Mouse (Mus musculus) midbrain, postnatal 0 days (tissue): Measurements from ENCODE around the gene Galnt14. TPM values are rescaled to one million over a fixed set of nuclear protein-coding genes. Genes with fewer than 3 reads are reported as not detected.
A peak's percentile ranks its signal among the peaks of the same experiment; 100 is the strongest.

ENCODE experiments used
- ATAC-seq: fragments of 200-750 bp; cut with Nextera tagmentation; 2 replicates; pipeline ENCODE4 v1.8.0; 2017; ENCODE audit warnings: moderate number of reproducible peaks, mild to moderate bottlenecking, moderate TSS enrichment, moderate library complexity; ENCODE audit not compliant: low FRiP score
- DNase-seq: peaks from one replicate; pipeline ENCODE4 v3.0.0-alpha.2; 2015; ENCODE audit warnings: low spot score
- H3K27ac ChIP-seq: fragments of 300-500 bp; sonication (generic); 2 replicates; pipeline ENCODE4 v1.5.1; 2014; ENCODE audit warnings: low read depth, mild to moderate bottlenecking, low read length, mixed read lengths
- H3K27me3 ChIP-seq: fragments of 300-500 bp; sonication (generic); 2 replicates; pipeline ENCODE4 v1.6.1; 2014; ENCODE audit warnings: low read length, control low read depth, mixed read lengths; ENCODE audit not compliant: insufficient read depth
- H3K36me3 ChIP-seq: fragments of 300-500 bp; sonication (generic); 2 replicates; pipeline ENCODE4 v1.6.1; 2014; ENCODE audit warnings: low read length, control low read depth, mixed read lengths; ENCODE audit not compliant: insufficient read depth
- H3K4me1 ChIP-seq: fragments of 300-500 bp; sonication (generic); 2 replicates; pipeline ENCODE4 v1.6.1; 2014; ENCODE audit warnings: mild to moderate bottlenecking, control low read depth, antibody characterized with exemption, low read length, mixed read lengths; ENCODE audit not compliant: insufficient read depth
- H3K4me2 ChIP-seq: fragments of 300-500 bp; sonication (generic); 2 replicates; pipeline ENCODE4 v1.6.1; 2014; ENCODE audit warnings: low read depth, mild to moderate bottlenecking, low read length, mixed read lengths; ENCODE audit not compliant: poor library complexity, severe bottlenecking
- H3K4me3 ChIP-seq: fragments of 300-500 bp; sonication (generic); 2 replicates; pipeline ENCODE4 v1.5.1; 2014; ENCODE audit warnings: low read depth, mild to moderate bottlenecking, low read length, moderate library complexity
- H3K9ac ChIP-seq: fragments of 300-500 bp; sonication (generic); replicated peaks from 2 replicates; pipeline ENCODE4 v1.6.1; 2014; ENCODE audit warnings: mild to moderate bottlenecking, low read length, moderate library complexity, mixed read lengths; ENCODE audit not compliant: poor library complexity, severe bottlenecking
- H3K9me3 ChIP-seq: fragments of 300-500 bp; sonication (generic); 2 replicates; pipeline ENCODE4 v1.6.1; 2016; ENCODE audit warnings: low read length, control low read depth
- CTCF ChIP-seq: IDR thresholded peaks from 2 replicates; pipeline ENCODE4 v1.5.1; 2016; ENCODE audit warnings: antibody characterized with exemption, mild to moderate bottlenecking
- WGBS: fragments of 180-500 bp; shearing (Covaris S2); extraction: QIAGEN DNeasy Blood & Tissue Kit; methylation state at CpG from one replicate; pipeline ENCODE4 v1.1.7; 2014; 5-methylcytosine and 5-hydroxymethylcytosine counted together
- polyA plus RNA-seq: library from polyadenylated mRNA; unstranded; fragments of >200 nt; fragmentation: Nextera tagmentation; extraction: Ambion mirVana; gene quantifications from 2 replicates; pipeline ENCODE4 v1.2.1, GENCODE M21; 2015
- total RNA-seq: library from RNA; depleted of rRNA; stranded (reverse); fragments of >200 nt; gene quantifications from 2 replicates; pipeline ENCODE4 v1.2.3, GENCODE M21; 2014

Galnt14 gene
- total and polyA plus RNA-seq, 2 experiments from 2014 or later = 18.9 to 22.0 TPM

DNA sequence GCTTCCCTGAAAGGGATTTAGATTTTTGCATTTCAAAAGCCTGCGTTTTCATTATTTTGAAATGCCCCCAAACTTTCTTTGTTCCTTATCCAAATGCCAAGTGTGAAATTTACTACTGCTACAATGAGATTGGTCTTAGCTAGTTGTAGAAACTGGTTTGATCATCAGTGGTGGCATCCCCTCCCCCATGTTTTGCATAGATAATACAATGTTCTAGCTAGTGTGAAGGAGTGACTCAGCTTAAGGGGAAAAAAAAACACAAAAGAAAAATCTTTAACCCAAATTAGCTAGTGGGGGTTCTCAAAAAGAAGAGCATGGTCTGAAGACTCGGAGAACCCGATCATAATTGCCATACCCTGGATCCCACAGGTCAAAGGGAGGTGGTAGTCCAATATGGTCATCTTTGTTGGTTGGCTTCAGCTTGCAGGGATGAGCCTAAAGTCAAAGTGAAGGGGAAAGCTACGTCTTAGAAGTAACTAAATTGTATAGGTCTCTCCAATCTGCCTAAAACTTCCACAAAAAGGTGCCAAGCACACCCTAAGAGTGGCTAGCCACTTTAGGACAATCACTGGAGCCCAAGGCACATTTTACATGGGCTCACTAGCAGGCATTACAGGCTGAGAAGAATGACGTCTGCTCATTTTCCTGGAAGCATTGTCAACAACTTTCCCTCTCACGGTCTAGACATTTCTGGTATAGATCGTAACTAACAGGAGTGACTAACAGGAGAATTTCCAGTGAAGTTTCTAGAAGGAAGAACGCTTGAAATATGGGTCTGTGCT lies 4.4 kb upstream of the Galnt14 start:
- no peak for TF ChIP-seq CTCF
- Histone ChIP-seq H3K27me3 (0 out of 2 replicates have a peak, but pooled peaks cover 3% of the 10 kb centered on the region), H3K36me3 (no peaks in the 10 kb centered on the region), H3K9ac (no peak overlapping the region), H3K4me2 (no peak overlapping the region), H3K4me1 (peaks cover 4% of the 10 kb centered on the region; the same call in 1 of the 2 replicates), H3K27ac (no peak overlapping the region), H3K9me3 (no peaks in the 10 kb centered on the region), H3K4me3 (no peak overlapping the region)
- ATAC-seq (no peak), DNase-seq (no peak)
- WGBS = 71% methylated on average over 8 of the region's 8 CpGs

GRCm38 (mm10) chr17:73713347-73713746 lies 3.1 kb upstream of the Galnt14 start:
- TF ChIP-seq CTCF = 0 out of 2 replicates have a peak, but pooled peaks have one; percentile 9
- WGBS = 38% methylated on average over 11 of the region's 11 CpGs
- 0 out of 2 replicates have a peak overlapping the region, but pooled peaks have one; percentile 24 for H3K9ac ChIP-seq
- no peak for ATAC-seq
- H3K4me3 ChIP-seq = no peak overlapping the region
- peaks cover 4% of the 10 kb centered on the region; the same call in 1 of the 2 replicates for H3K4me1 ChIP-seq
- H3K9me3 ChIP-seq = no peaks in the 10 kb centered on the region
- no peak overlapping the region for H3K27ac ChIP-seq
- DNase-seq = peak; percentile 33
- H3K27me3 ChIP-seq = 0 out of 2 replicates have a peak, but pooled peaks cover 3% of the 10 kb centered on the region
- no peaks in the 10 kb centered on the region for H3K36me3 ChIP-seq
- no peak overlapping the region for H3K4me2 ChIP-seq

- ATAC-seq (no peak), DNase-seq (no peak)
- no peak for TF ChIP-seq CTCF
- Histone ChIP-seq H3K36me3 (no peaks in the 10 kb centered on the region), H3K27me3 (0 out of 2 replicates have a peak, but pooled peaks cover 3% of the 10 kb centered on the region), H3K4me1 (peaks cover 4% of the 10 kb centered on the region; the same call in 1 of the 2 replicates), H3K27ac (no peak overlapping the region), H3K9me3 (no peaks in the 10 kb centered on the region), H3K4me3 (no peak overlapping the region), H3K9ac (no peak overlapping the region), H3K4me2 (no peak overlapping the region)
- 75% methylated on average over 15 of the region's 15 CpGs for WGBS
Measured at GRCm38 (mm10) chr17:73711919-73712318, 1.7 kb upstream of the Galnt14 start.

DNA sequence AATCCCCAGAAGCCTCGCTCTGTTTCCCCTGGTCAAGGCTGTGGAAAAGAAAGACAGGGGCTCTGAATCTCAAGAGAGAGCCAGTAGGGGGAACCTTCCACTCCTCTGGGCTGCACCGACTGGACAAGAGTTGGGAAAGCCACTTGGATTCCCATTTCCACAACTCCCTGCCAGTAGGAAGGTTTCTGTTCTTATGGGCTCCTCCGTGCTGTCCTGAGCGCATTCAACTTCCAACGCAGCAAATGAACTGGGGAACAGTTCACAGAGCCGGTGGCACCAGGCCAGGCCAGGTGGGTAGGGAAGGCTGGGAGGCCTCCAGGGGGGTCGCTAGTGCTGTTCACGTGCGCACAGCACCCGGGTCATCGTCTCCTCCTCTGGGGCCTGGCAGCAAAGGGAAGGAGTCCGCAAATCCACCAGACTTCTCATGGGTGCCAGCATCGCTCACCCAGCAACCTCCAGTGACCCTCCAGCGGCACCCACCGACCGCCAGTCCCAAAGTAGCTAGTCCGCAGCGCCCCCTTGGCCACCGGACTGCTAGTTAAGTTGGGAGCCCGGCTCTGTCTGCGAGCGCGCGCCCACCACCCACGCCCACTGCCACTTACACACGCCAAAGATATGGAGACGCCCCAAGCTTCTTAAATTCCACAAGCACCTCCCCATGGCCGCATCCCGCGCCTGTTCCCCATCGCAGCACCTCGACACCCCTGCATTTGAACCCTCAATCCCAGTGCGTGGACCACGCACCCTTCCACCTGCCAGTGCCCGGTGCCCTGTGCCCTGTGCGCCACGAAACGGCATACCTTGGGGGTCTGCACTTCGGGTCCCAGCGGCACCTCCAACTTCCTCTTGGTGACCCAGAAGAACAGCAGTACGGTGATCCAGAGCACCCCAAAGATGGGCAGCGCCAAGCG lies 867 bp downstream of the Galnt14 start:
- ATAC-seq (0 out of 2 replicates have a peak, but pooled peaks have one; percentile 2), DNase-seq (no peak)
- Histone ChIP-seq H3K9me3 (no peaks in the 10 kb centered on the region), H3K4me2 (peak overlapping the region; percentile 87), H3K27ac (peak overlapping the region; percentile 77), H3K27me3 (0 out of 2 replicates have a peak, but pooled peaks cover 3% of the 10 kb centered on the region), H3K4me1 (peaks cover 4% of the 10 kb centered on the region; the same call in 1 of the 2 replicates), H3K36me3 (no peaks in the 10 kb centered on the region), H3K9ac (peak overlapping the region; percentile 69), H3K4me3 (peak overlapping the region; percentile 66)
- TF ChIP-seq CTCF = peak; percentile 35; the same call in 1 of the 2 replicates
- 1% methylated on average over 40 of the region's 43 CpGs for WGBS

- Histone ChIP-seq H3K4me2 (peak overlapping the region; percentile 87), H3K27ac (no peak overlapping the region), H3K27me3 (0 out of 2 replicates have a peak, but pooled peaks cover 3% of the 10 kb centered on the region), H3K9ac (no peak overlapping the region), H3K4me1 (peaks cover under 1% of the 10 kb centered on the region; the same call in 1 of the 2 replicates), H3K4me3 (peak overlapping the region; percentile 66), H3K36me3 (no peaks in the 10 kb centered on the region), H3K9me3 (no peaks in the 10 kb centered on the region)
- WGBS = 88% methylated on average over 6 of the region's 6 CpGs
- DNase-seq (no peak), ATAC-seq (no peak)
- TF ChIP-seq CTCF = no peak
Measured at GRCm38 (mm10) chr17:73708451-73708850, 1.8 kb downstream of the Galnt14 start.
